In the genomic region with DNA sequence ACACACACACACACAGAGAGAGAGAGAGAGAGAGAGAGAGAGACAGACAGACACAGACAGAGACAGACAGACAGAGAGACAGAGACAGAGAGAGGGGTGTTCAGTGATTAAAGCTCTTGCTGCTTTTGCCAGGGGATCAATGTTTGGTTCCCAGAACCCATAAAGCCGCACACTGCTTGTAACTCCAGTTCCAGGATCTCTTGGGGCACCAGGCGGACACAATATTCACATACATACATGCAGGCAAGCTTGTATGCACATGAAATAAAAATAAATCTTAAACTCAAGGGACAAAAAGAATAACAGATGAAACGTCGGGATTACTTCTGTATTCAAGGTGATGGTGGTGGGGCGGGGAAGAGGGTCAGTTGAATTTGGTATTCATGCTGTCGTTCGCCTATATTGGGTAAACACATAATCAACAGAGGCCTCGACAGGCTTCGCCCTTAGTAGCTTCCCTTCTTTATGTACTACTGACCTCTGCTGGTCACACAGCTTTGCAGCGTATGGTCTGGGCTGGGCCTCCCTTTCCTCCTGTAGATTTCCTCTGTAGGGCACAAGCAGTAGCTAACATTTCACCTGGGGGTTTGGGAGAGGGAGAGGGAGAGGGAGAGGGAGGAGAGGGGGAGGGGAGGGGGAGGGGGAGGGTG, we compare ENCODE assay signal across 8 mouse cellular contexts. TPM values are rescaled to one million over a fixed set of nuclear protein-coding genes. Genes with fewer than 3 reads are reported as not detected.
A peak's percentile ranks its signal among the peaks of the same experiment; 100 is the strongest.
DNase-seq lines count a peak whose midpoint lies in the region; ATAC-seq and TF ChIP-seq lines count a peak whose summit lies in the region.

No protein-coding gene starts in this region.

- no peaks in the 10 kb centered on the region for H3K9me3 ChIP-seq in embryonic facial prominence, embryonic 15.5 days (replicated peaks)
- H3K9me3 ChIP-seq in heart, embryonic 10.5 days: no peaks in the 10 kb centered on the region
- H3K9me3 ChIP-seq in kidney, embryonic 14.5 days (ENCODE audit: control insufficient read depth, low read length): no peaks in the 10 kb centered on the region
- no peaks in the 10 kb centered on the region for H3K9me3 ChIP-seq in limb, embryonic 14.5 days (ENCODE audit: control insufficient read depth, low read length)
- no peaks in the 10 kb centered on the region for H3K9me3 ChIP-seq in midbrain, postnatal 0 days (ENCODE audit: low read length)

- no peak for TF ChIP-seq POLR2A in bone marrow, adult 2 months (IDR thresholded peaks at IDR 0.05; ENCODE audit: borderline replicate concordance, control insufficient read depth, low read depth, low read length)
- no peak for TF ChIP-seq POLR2A in limb, embryonic 14.5 days (IDR thresholded peaks at IDR 0.05; ENCODE audit: borderline replicate concordance, extremely low read depth, insufficient read depth, insufficient read length)

- no peaks in the 10 kb centered on the region for H3K36me3 ChIP-seq in embryonic facial prominence, embryonic 15.5 days
- peaks cover 5% of the 10 kb centered on the region; the same call in 1 of the 2 replicates for H3K36me3 ChIP-seq in heart, embryonic 10.5 days
- H3K36me3 ChIP-seq in kidney, embryonic 14.5 days (ENCODE audit: control insufficient read depth, insufficient read depth, low read length): peaks cover 2% of the 10 kb centered on the region; the same call in 1 of the 2 replicates
- H3K36me3 ChIP-seq in limb, embryonic 14.5 days (ENCODE audit: control insufficient read depth, insufficient read depth, low read length): peaks cover 8% of the 10 kb centered on the region; the same call in 1 of the 2 replicates
- no peaks in the 10 kb centered on the region for H3K36me3 ChIP-seq in midbrain, postnatal 0 days (ENCODE audit: insufficient read depth, low read length)

- H3K27me3 ChIP-seq in embryonic facial prominence, embryonic 15.5 days: no peaks in the 10 kb centered on the region
- H3K27me3 ChIP-seq in heart, embryonic 10.5 days (ENCODE audit: insufficient read depth, poor library complexity, severe bottlenecking): no peaks in the 10 kb centered on the region
- no peaks in the 10 kb centered on the region for H3K27me3 ChIP-seq in kidney, embryonic 14.5 days (ENCODE audit: control insufficient read depth, insufficient read depth, low read length)
- H3K27me3 ChIP-seq in limb, embryonic 14.5 days (ENCODE audit: control insufficient read depth, insufficient read depth, low read length): no peaks in the 10 kb centered on the region
- H3K27me3 ChIP-seq in midbrain, postnatal 0 days (ENCODE audit: insufficient read depth, low read length): no peaks in the 10 kb centered on the region

- H3K4me3 ChIP-seq in bone marrow, adult 2 months (replicated peaks; ENCODE audit: control insufficient read depth, low read depth, low read length): no peak overlapping the region
- H3K4me3 ChIP-seq in embryonic facial prominence, embryonic 15.5 days (replicated peaks): no peak overlapping the region
- peak overlapping the region; percentile 57 for H3K4me3 ChIP-seq in heart, embryonic 10.5 days
- peak overlapping the region; percentile 33; the same call in 1 of the 2 replicates for H3K4me3 ChIP-seq in kidney, embryonic 14.5 days (ENCODE audit: low read length)
- no peak overlapping the region for H3K4me3 ChIP-seq in limb, embryonic 14.5 days (replicated peaks; ENCODE audit: low read length)
- no peak overlapping the region for H3K4me3 ChIP-seq in midbrain, postnatal 0 days (ENCODE audit: low read depth, low read length)

- ATAC-seq in embryonic facial prominence, embryonic 15.5 days (ENCODE audit: insufficient number of reproducible peaks, low FRiP score, low TSS enrichment, low read depth): peak; percentile 94
- peak; percentile 97 for ATAC-seq in kidney, embryonic 14.5 days (ENCODE audit: low FRiP score, low TSS enrichment)
- peak; percentile 92 for ATAC-seq in limb, embryonic 14.5 days (ENCODE audit: low FRiP score, low read depth)
- ATAC-seq in midbrain, postnatal 0 days (ENCODE audit: low FRiP score): peak; percentile 97

- peak overlapping the region; percentile 61; the same call in 1 of the 2 replicates for H3K4me2 ChIP-seq in embryonic facial prominence, embryonic 15.5 days (replicated peaks)
- peak overlapping the region; percentile 63 for H3K4me2 ChIP-seq in kidney, embryonic 14.5 days (replicated peaks; ENCODE audit: low read depth, low read length)
- peak overlapping the region; percentile 65; the same call in 1 of the 2 replicates for H3K4me2 ChIP-seq in limb, embryonic 14.5 days (replicated peaks; ENCODE audit: low read depth, low read length, severe bottlenecking)
- H3K4me2 ChIP-seq in midbrain, postnatal 0 days (ENCODE audit: low read depth, low read length, poor library complexity, severe bottlenecking): no peak overlapping the region; the same call in 1 of the 2 replicates

- TF ChIP-seq CTCF in bone marrow, adult 2 months (IDR thresholded peaks at IDR 0.05; ENCODE audit: control insufficient read depth, insufficient read depth, low read length): peak; percentile 76
- TF ChIP-seq CTCF in midbrain, postnatal 0 days (IDR thresholded peaks at IDR 0.05): peak; percentile 93

- no peak overlapping the region for H3K9ac ChIP-seq in embryonic facial prominence, embryonic 15.5 days
- peak overlapping the region; percentile 52 for H3K9ac ChIP-seq in kidney, embryonic 14.5 days (ENCODE audit: low read depth, low read length)
- H3K9ac ChIP-seq in limb, embryonic 14.5 days (ENCODE audit: low read depth, low read length, severe bottlenecking): no peak overlapping the region
- H3K9ac ChIP-seq in midbrain, postnatal 0 days (replicated peaks; ENCODE audit: low read length, poor library complexity, severe bottlenecking): no peak overlapping the region

- 18% methylated on average over 10 of the region's 10 CpGs for WGBS in bone marrow, adult 2 months
- WGBS in embryonic facial prominence, embryonic 15.5 days: 11% methylated on average over 10 of the region's 10 CpGs
- WGBS in heart, embryonic 10.5 days: 14% methylated on average over 10 of the region's 10 CpGs
- WGBS in kidney, embryonic 14.5 days: 12% methylated on average over 10 of the region's 10 CpGs
- WGBS in limb, embryonic 14.5 days: 10% methylated on average over 10 of the region's 10 CpGs
- WGBS in midbrain, postnatal 0 days: 11% methylated on average over 10 of the region's 10 CpGs

- H3K4me1 ChIP-seq in bone marrow, adult 2 months (ENCODE audit: control insufficient read depth, insufficient read depth, low read length): no peaks in the 10 kb centered on the region; the same call in 1 of the 2 replicates
- H3K4me1 ChIP-seq in embryonic facial prominence, embryonic 15.5 days: peaks cover 6% of the 10 kb centered on the region; the same call in 1 of the 2 replicates
- 0 out of 2 replicates have a peak, but pooled peaks cover 5% of the 10 kb centered on the region for H3K4me1 ChIP-seq in heart, embryonic 10.5 days
- peaks cover 4% of the 10 kb centered on the region; the same call in 1 of the 2 replicates for H3K4me1 ChIP-seq in kidney, embryonic 14.5 days (ENCODE audit: control insufficient read depth, insufficient read depth, low read length)
- H3K4me1 ChIP-seq in limb, embryonic 14.5 days (ENCODE audit: control insufficient read depth, insufficient read depth, low read length): no peaks in the 10 kb centered on the region
- H3K4me1 ChIP-seq in midbrain, postnatal 0 days (ENCODE audit: insufficient read depth, low read length): peaks cover 4% of the 10 kb centered on the region; the same call in 1 of the 2 replicates

- H3K27ac ChIP-seq in bone marrow, adult 2 months (ENCODE audit: control insufficient read depth, insufficient read depth, low read depth, low read length, poor library complexity): no peak overlapping the region
- H3K27ac ChIP-seq in embryonic facial prominence, embryonic 15.5 days (replicated peaks): no peak overlapping the region
- peak overlapping the region; percentile 73 for H3K27ac ChIP-seq in heart, embryonic 10.5 days
- no peak overlapping the region for H3K27ac ChIP-seq in kidney, embryonic 14.5 days (ENCODE audit: low read depth, low read length)
- no peak overlapping the region for H3K27ac ChIP-seq in limb, embryonic 14.5 days (replicated peaks; ENCODE audit: low read depth, low read length)
- no peak overlapping the region for H3K27ac ChIP-seq in midbrain, postnatal 0 days (ENCODE audit: low read depth, low read length)

- DNase-seq in B cell, adult 2 months: peak; percentile 63
- peak; percentile 91 for DNase-seq in heart, embryonic 10.5 days (ENCODE audit: low spot score)
- peak; percentile 90 for DNase-seq in limb, embryonic 14.5 days (ENCODE audit: low spot score)
- DNase-seq in midbrain, postnatal 0 days (ENCODE audit: low spot score): peak; percentile 92
- DNase-seq in spleen, postnatal 4 days (ENCODE audit: low spot score in 2 of 2): peak; percentile 61 to 67

RNA-seq across cellular contexts. Expression of gene Myocos, which starts 6.9 kb away (rescaled TPM):
- not detected in 2 replicates for polyA plus RNA-seq in bone marrow, adult 2 months (2011; ENCODE audit: insufficient read depth, insufficient read length, low replicate concordance, missing spikeins)
- not detected in 2 replicates for polyA plus RNA-seq in embryonic facial prominence, embryonic 15.5 days (2015; fragmentation: Nextera tagmentation; extraction: Ambion mirVana)
- not detected in 2 replicates for polyA plus RNA-seq in heart, embryonic 10.5 days (2016; fragmentation: Nextera tagmentation; extraction: Ambion mirVana)
- polyA plus RNA-seq in kidney, embryonic 14.5 days (2014; fragmentation: Nextera tagmentation; extraction: Ambion mirVana): not detected in 2 replicates
- not detected in 2 replicates for polyA plus RNA-seq in limb, embryonic 14.5 days (2012; rRNA removed)
- polyA plus RNA-seq in limb, embryonic 14.5 days (2014; fragmentation: Nextera tagmentation; extraction: Ambion mirVana): not detected in 2 replicates
- not detected in 2 replicates for total RNA-seq in midbrain, postnatal 0 days (2014; rRNA removed)
- polyA plus RNA-seq in midbrain, postnatal 0 days (2015; fragmentation: Nextera tagmentation; extraction: Ambion mirVana): not detected in 2 replicates

RNA-seq across cellular contexts. Expression of gene Myoc, which starts 26.0 kb away (rescaled TPM):
- polyA plus RNA-seq in bone marrow, adult 2 months (2011; ENCODE audit: insufficient read depth, insufficient read length, low replicate concordance, missing spikeins): 0.72 TPM in 1 of 2 replicates, not detected in the other
- 0.23 TPM in 1 of 2 replicates, not detected in the other for polyA plus RNA-seq in embryonic facial prominence, embryonic 15.5 days (2015; fragmentation: Nextera tagmentation; extraction: Ambion mirVana)
- polyA plus RNA-seq in heart, embryonic 10.5 days (2016; fragmentation: Nextera tagmentation; extraction: Ambion mirVana): not detected in 2 replicates
- not detected in 2 replicates for polyA plus RNA-seq in kidney, embryonic 14.5 days (2014; fragmentation: Nextera tagmentation; extraction: Ambion mirVana)
- polyA plus RNA-seq in limb, embryonic 14.5 days (2012; rRNA removed): 0.22 and 0.23 TPM in 2 replicates
- not detected in 2 replicates for polyA plus RNA-seq in limb, embryonic 14.5 days (2014; fragmentation: Nextera tagmentation; extraction: Ambion mirVana)
- total RNA-seq in midbrain, postnatal 0 days (2014; rRNA removed): 0.24 and 0.27 TPM in 2 replicates
- polyA plus RNA-seq in midbrain, postnatal 0 days (2015; fragmentation: Nextera tagmentation; extraction: Ambion mirVana): 0.21 and 0.33 TPM in 2 replicates

Comparison
In these comparisons a context has a peak if more than half of its experiments do, and no peak if none do; other contexts are left out.
1. H3K4me3 ChIP-seq: peak in heart, embryonic 10.5 days (single experiment) and kidney, embryonic 14.5 days (single experiment); none in bone marrow, adult 2 months (single experiment), embryonic facial prominence, embryonic 15.5 days (single experiment), limb, embryonic 14.5 days (single experiment) and midbrain, postnatal 0 days (single experiment).
2. Peak in every context shown above with its lines, with median percentiles within 50 percentile points of each other: DNase-seq and ATAC-seq.